Mouse (Mus musculus): ENCODE data around the gene Mpv17.

DNA sequence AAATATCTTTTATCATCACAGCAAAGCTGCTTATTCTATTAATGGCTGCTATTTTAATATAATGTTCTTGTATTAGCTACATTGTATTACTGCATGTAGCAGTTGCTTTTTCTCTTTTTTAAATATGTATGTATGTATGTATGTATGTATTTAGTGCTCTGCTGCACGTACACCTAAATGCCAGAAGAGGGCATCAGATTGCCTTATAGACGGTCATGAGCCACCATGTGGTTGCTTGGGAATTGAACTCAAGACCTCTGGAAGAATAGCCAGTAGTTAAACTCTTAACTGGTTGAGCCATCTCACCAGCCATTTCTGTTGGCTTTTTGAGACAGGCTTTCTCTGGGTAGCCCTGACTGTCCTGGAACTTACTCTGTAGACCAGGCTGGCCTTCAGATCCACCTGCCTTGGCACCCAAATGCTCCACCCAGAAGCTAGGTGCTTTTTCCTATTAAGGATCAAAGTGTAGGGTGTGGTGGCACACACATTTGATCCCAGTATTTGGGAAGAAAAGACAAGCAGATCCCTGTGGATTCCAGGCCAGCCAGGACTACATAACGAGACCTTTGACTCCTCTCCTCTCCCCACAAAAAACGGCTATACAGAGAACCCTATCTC lies 34.3 kb upstream of the Mpv17 start:
- TF ChIP-seq EP300 (IDR thresholded peaks at IDR 0.05; ENCODE audit: low read depth) = no peak
- peak; percentile 73 for TF ChIP-seq CTCF (IDR thresholded peaks at IDR 0.05; ENCODE audit: low read depth)

All from liver, postnatal 0 days (tissue).